Mouse (Mus musculus) MEL (cell line): Measurements from ENCODE around the gene Psma5.

ENCODE experiments used
- CHD2 ChIP-seq: IDR thresholded peaks from 2 replicates; pipeline ENCODE4 v1.6.1; 2011; ENCODE audit warnings: low read length, improper control_type of control experiment
- CTCF ChIP-seq, 3 experiments: IDR thresholded peaks in 2 of 3; conservative IDR thresholded peaks in 1 of 3; 2 replicates each; pipeline ENCODE4 v1.5.1; 2011 to 2012; ENCODE audit warnings: low read length in 3 of 3, low read depth in 2 of 3, mild to moderate bottlenecking in 2 of 3, improper control_type of control experiment in 1 of 3, inconsistent platforms in 1 of 3, mixed read lengths in 1 of 3, moderate library complexity in 1 of 3; ENCODE audit not compliant: control insufficient read depth in 1 of 3, insufficient read depth in 1 of 3, poor library complexity in 1 of 3, severe bottlenecking in 1 of 3
- E2F4 ChIP-seq: IDR thresholded peaks from 2 replicates; pipeline ENCODE4 v1.6.1; 2011; ENCODE audit warnings: low read depth, low read length, improper control_type of control experiment, borderline replicate concordance
- HCFC1 ChIP-seq: IDR thresholded peaks from 2 replicates; pipeline ENCODE4 v1.6.1; 2012; ENCODE audit warnings: low read depth, mild to moderate bottlenecking, inconsistent platforms, low read length, improper control_type of control experiment, moderate library complexity
- KAT2A ChIP-seq: conservative IDR thresholded peaks from 2 replicates; pipeline ENCODE4 v1.6.1; 2012; ENCODE audit warnings: low read depth, low read length, improper control_type of control experiment, inconsistent platforms
- POLR2A ChIP-seq, 2 experiments: IDR thresholded peaks; 2 replicates each; pipeline ENCODE4 v1.6.1; 2011 to 2012; ENCODE audit warnings: low read length in 2 of 2, mild to moderate bottlenecking in 2 of 2, control low read depth in 1 of 2, improper control_type of control experiment in 1 of 2, low read depth in 1 of 2, moderate library complexity in 1 of 2; ENCODE audit not compliant: control insufficient read depth in 1 of 2, insufficient read depth in 1 of 2, poor library complexity in 1 of 2
- RCOR1 ChIP-seq: IDR thresholded peaks from 2 replicates; pipeline ENCODE4 v1.6.1; 2012; ENCODE audit warnings: low read depth, mild to moderate bottlenecking, inconsistent platforms, low read length, improper control_type of control experiment
- TCF12 ChIP-seq: IDR thresholded peaks from 2 replicates; pipeline ENCODE4 v1.6.1; 2014; ENCODE audit warnings: low read depth, mild to moderate bottlenecking, inconsistent platforms, low read length, improper control_type of control experiment, moderate library complexity
- ZC3H11A ChIP-seq: IDR thresholded peaks from 2 replicates; pipeline ENCODE4 v1.6.1; 2012; ENCODE audit warnings: low read depth, mild to moderate bottlenecking, inconsistent platforms, low read length, improper control_type of control experiment

- no peak for TF ChIP-seq CTCF (IDR thresholded peaks at IDR 0.05 in 2 of 3, conservative IDR thresholded peaks at IDR 0.05 in 1 of 3; ENCODE audit: control insufficient read depth in 1 of 3, insufficient read depth in 1 of 3, low read depth in 2 of 3, low read length in 3 of 3, poor library complexity in 1 of 3, severe bottlenecking in 1 of 3)
- TF ChIP-seq CHD2 = no peak
- TF ChIP-seq ZC3H11A = no peak
- TF ChIP-seq POLR2A (IDR thresholded peaks at IDR 0.05; ENCODE audit: control insufficient read depth in 1 of 2, insufficient read depth in 1 of 2, low read depth in 1 of 2, low read length in 2 of 2, poor library complexity in 1 of 2) = no peak
- TF ChIP-seq E2F4 = no peak
- TF ChIP-seq RCOR1 = no peak
- TF ChIP-seq KAT2A = no peak
- no peak for TF ChIP-seq HCFC1
- no peak for TF ChIP-seq TCF12
These were observed 48.0 kb downstream of the Psma5 start for GRCm38 (mm10) chr3:108304747-108305146.
